Mouse (Mus musculus) lung, postnatal 10 days (tissue): ENCODE measurements around the gene Baz2b.
A peak's percentile ranks its signal among the peaks of the same experiment; 100 is the strongest.

ENCODE experiments used
- DNase-seq: peaks from one replicate; pipeline ENCODE4 v3.0.0; 2021

Gene Baz2b

DNA sequence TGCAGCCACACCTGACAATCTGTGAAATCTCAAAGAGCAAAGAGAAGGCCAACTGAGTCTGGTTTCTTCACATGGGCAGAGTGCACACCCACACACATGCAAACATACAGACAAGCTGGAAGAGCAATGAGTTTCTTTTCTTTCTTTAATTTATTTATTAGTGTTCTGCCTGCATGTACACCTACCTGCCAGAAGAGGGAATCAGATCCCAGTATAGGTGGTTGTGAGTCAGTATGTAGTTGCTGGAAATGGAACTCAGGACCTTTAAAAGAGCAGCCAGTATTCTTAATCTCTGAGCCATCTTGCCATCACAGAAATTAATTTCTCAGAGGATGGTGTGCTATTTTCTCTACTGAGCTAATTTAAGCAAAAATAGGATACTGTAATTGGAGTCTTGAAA lies 164.7 kb downstream of the Baz2b start:
- no peak for DNase-seq

DNA sequence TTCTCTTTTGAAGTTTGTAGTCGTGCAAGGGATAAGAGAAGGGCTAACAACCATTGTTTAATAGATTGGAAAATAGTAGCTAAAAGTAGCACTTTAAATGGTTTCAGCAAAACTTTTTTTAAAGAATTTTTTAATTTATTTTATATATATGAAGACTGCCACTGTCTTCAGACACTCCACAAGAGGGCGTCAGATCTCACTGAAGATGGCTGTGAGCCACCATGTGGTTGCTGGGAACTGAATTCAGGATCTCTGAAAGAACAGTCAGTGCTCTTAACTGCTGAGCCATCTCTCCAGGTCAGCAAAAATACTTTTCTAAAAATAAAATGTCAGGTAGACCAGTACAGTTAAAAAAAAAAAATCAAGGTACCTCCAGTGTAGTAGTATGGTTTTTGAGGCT lies 165.1 kb downstream of the Baz2b start:
- no peak for DNase-seq

DNA sequence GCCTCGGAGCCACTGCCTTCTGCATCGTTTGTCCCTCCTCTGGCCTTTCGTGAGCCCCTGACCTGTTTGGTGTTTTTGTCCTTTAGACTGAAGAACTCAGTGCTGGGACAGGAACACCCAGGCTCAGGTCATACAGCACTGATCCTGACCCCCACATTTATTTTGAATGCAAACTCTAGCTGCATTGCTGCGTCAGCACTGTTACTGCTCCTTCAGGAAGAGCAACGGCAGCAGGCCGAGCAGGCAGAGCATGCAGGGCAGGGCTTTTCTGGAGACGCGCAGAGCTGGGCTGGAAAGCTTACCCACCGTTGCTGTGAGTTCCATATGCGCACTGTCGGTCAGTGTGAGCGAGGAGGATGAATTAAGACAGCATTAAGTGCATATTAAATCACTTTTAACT lies 166.9 kb downstream of the Baz2b start:
- no peak for DNase-seq

DNA sequence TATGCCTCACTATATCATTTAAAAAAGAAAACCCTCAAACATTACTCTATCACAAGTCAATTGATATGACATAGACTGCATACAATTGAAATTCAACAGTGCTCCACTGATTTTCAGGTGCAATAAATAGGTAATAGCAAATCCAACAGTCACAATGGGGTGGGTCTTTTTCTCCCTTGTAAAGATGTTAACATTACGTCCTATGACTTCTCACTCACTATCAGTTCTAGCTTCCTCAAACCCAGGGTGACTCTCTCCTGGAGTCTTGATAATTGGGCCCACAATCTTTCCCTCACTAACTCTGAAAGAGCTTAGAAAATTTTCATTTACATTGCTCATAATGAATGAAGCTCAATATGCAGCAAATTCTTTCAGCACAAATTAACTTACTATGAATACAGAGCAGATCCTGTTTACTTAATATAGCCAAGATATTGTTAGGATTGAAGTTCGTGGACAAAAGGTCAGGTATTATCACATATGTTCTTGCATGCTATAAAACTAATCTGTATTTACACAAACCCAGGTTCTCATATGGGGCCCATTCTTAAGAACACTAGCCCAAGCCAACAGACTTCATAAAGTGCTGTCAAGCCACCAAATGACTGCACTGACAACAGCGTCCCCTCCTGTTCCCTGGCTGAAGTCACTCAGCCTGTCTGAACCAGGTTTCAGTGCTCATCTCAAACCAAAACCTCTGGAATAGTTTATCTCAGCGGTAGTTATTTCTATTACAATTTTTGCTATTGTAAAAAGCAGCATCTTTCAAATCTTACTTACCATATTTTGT lies 168.0 kb downstream of the Baz2b start:
- DNase-seq: no peak

DNA sequence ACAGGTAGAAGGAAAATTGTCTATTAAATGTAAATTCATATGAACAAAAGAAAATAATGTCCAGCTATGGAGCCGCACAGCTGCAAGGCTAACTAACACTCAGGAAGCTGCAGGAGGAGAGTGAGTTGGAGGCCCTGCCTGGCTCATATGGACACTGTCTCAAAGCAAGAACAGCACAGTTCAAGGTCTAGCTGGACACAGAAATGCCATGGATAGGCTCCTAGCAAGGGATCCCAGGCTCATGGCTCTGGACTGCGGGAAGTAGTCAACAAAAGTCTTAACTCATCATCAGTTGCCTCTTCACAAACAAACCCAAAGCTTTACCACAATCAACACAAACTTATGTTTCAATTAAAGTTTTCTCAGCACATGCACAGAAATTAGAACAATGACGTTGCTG lies 169.5 kb downstream of the Baz2b start:
- no peak for DNase-seq

DNA sequence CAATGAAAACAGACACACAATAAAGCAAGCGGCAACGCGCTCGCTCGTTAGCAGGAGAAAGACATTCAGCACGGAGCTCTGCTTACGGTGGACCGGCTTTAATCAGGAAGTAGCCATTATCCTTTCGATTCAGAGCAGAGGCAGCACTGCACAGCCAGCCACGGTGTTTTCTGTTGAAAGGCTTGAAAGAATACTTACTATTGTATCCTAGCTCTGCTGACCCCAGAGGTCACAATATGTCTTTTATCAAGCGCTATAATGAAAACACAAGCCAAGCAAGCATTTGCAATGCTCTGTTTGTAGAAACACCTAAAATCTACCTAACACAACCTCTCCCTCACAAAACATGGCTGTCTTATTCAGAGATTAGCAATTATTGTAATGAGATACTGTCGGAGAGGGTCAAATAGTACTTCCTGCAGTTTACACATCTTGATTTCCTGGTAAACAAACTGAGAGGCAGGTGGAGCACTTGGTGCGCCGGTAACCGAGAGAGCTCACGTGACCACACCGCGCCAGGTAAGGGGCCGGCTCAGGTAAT lies 172.6 kb downstream of the Baz2b start:
- DNase-seq: peak; percentile 24

DNA sequence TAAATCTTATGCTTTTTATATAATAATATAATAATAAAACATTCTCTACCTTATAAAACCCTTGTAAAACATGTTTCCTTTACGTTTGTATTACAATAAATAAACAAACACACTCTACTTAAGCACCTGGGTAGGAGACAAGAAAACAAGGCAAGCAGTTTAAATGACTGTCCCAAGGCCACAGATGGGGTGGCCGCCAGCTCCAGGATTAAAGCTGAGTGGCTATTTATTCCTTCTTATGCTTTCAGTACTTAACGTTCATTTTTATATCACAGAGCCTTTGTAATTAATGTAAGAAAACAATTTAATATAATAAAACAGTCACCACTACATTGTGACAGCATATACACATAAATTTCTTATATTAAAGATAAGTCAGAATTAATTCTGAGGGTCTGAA lies 173.3 kb downstream of the Baz2b start:
- no peak for DNase-seq

DNA sequence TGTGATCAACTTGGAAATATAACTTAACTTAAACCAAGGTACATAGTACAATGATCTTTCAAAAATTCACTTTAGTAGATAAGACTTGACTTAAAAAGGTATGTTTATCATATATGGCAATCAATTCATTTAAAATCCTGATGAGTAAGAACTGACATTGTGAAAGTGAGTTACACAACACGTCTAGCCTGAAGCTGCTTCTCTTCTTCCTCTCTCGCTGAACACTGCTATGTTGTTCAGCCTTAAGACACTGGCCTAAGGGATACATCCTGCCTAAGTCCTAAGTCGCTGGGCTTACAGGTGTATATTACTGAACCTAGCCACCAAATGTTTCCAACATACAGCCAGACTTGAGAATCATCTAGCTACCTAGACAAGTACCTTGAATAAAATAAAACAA lies 178.6 kb downstream of the Baz2b start:
- no peak for DNase-seq

DNA sequence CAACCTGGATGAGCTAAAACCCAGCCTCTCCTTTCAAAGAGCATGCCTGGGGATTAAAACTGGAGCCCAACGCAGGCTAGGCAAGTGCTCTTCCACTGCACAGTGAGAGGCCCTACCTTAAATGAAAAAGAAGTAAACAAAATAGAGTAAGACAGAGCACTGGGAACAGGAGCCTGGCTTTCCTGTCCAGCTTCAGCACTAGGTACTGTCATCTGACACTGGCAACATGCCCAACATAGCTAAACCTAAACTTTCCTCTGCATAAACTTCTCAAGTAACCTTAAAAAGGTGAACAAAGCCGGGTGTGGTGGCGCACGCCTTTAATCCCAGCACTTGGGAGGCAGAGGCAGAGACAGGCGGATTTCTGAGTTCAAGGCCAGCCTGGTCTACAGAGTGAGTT lies 180.6 kb downstream of the Baz2b start:
- DNase-seq: no peak

DNA sequence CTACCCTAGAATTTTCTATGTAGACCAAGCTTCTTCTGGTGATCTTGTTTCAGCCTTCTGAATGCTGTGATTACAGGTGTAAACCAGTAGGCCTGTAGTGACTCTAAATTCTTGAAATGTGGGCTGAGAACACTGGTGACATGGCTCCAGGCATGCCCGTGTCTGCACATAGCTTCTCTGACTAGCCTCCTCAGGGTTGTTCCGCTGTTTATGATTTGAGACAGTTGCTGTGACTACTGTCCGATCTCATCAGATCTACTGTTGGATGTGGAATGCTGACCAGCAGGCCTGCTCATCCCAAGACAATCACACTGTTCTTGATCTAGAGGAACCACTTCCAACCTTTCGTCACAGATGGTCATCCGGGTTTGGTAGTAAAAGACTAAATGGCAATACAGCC lies 182.5 kb downstream of the Baz2b start:
- no peak for DNase-seq

DNA sequence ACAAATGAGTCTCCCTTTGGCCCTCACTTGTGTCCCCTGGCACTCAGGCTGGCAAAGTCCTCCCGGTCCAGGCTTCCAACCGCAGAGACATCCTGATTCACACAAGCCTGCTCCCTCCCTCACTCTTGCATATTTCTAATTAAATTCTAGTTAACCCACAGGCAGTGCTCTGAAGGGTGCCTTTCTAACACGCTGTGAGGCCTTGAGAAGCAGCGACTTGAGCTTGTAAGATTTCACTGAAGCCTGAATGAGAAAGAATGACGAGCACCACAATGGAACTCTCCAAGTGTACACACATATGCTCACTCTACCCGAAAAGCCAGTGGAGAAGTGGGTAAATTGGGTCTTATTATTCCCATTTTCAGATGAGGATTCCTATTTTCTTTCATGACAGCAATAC lies 183.1 kb downstream of the Baz2b start:
- no peak for DNase-seq

DNA sequence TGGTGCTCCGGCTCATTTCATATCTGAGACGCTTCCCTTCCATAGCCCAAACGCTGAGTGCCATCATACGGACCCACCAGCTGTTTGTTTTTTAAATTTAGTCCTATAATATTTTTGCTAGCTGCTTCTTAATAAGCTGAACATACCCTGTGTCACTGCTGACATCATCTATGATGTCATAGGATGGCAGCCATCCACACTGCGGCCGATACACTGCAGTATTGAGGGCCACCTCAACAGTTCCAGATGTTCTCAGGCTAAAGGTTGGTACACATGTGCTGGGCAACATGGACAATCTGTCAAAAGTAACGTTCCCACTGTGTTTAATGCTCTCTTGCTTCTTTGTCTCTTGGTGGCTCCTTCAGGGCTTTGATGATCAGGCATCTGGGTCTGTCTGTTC lies 185.9 kb downstream of the Baz2b start:
- DNase-seq: no peak

DNA sequence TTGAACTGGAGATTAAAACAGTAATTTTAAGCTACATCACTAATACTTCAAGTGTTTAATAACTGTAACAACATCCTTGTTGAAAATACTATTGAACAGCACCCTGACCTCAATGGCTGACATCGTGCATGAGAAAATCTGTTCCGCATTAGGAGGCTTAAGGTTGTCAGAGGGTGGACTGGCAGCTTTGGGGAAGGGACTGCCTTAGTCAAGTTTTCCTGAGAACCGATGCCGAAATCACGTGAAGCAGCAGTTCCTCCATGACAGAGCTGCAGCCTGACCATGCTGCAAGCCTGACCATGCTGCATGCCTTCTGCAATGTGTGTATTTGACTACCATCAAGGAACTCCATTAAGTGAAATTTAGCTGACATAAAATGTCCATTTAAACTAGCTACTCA lies 188.1 kb downstream of the Baz2b start:
- no peak for DNase-seq

DNA sequence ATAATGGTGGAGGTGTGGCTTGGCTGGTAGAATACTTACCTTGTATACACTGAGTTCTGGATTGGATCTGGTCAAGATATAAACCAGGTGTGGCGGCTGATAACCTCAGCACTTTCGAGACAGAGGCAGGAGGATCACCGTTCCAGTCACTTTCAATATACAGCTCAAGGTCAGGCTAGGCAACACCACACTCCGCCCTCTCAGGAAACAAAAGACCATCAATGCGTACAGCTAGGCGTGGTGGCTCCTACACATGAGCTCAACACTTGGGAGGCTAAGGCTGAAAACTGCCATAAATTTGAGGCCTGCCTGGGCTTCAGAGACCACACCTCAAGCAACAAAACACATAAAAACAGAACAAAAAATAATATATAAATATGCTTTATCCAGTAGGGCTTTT lies 188.5 kb downstream of the Baz2b start:
- DNase-seq: no peak

DNA sequence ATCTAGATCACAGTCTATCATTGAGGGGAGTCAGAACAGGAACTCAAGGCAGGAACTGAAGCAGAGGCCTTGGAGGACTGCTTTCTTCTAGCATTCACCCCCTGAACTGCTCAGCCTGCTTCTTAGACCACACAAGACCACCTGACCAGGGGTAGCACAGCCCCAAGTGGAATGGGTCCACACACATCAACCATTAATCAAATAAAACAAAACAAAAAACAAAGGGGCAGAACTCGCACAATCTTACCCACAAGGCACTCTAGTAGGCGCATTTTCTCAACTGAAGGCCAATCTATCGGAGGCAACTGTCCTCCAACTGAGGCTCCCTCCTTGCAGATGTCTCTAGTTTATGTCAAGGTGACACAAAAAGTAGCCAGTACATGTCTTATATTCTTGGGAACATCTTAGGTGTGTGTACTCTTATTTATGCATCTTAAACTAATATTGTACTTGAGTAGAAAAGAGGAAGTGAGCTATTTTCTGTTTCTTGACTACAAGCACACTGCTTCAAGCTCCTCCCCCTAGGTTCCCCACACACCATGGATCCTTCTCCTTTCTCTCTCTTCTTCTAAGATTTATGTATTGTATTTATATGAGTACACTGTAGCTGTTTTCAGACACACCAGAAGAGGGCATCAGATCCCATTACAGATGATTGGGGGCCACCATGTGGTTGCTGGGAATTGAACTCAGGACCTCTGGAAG lies 189.9 kb downstream of the Baz2b start:
- no peak for DNase-seq

DNA sequence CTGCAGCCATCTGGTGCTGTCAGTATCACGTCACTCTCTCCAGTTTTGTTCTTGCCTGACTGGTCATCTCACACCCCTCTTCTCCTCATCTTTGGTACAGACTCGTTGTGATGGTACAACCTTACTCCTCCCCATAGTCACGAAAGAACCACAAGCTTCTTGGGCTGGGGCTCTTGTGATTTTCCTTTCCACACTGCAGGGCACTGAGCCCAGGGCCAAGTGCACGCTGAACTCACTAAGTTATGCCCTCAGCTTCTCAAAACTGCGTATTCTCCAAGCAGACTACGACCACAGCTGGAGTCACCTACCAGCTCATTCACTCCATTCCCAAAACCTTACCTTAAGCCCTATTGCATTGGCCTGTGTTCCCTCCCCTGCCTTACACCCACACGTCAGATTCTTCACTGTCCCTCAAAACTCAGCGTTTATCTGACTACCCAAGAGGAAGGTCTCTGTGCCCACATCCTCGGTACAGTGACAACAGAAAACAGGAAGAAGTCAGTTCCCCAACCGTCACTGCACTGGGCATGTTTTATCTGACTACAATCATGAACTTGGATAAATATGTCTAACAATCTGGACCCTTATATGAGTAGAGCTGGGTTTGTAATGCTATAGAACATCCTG lies 190.7 kb downstream of the Baz2b start:
- DNase-seq: no peak

DNA sequence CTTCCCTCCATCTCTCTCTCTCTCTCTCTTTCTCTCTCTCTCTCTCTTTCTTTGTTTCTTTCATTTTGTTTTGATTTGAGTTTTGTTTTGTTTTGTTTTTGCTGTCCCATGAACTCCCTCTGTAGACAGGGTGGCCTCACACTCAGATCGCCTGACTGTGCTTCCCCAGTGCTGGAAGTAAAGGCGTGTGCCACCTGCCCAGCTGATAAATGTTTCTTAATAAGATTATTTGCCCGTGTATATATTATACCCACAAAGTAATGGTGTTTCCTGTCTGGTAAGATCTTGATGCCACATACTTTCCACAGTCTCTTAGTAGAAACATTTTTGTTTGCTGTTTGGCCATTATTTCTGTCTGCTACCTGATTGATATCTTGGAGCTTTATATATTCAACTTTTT lies 198.1 kb downstream of the Baz2b start:
- DNase-seq: no peak

DNA sequence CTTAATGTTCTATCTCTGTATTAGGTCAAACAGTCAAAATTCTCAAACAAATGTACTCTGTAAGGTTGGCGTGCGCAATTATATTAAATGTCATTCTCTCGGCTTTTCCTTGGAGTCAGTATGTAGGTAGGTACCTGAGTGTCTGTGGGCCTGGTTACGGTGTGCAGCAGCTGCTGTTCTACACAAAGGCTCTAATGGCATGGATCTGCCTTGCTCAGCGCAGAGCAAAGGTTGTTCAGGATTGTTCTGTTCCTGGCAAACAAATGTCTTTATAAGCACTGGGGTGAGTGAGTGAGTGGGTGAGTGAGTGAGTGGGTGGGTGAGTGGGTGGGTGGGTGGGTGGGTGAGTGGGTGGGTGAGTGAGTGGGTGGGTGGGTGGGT lies 206.0 kb downstream of the Baz2b start:
- DNase-seq: no peak

DNA sequence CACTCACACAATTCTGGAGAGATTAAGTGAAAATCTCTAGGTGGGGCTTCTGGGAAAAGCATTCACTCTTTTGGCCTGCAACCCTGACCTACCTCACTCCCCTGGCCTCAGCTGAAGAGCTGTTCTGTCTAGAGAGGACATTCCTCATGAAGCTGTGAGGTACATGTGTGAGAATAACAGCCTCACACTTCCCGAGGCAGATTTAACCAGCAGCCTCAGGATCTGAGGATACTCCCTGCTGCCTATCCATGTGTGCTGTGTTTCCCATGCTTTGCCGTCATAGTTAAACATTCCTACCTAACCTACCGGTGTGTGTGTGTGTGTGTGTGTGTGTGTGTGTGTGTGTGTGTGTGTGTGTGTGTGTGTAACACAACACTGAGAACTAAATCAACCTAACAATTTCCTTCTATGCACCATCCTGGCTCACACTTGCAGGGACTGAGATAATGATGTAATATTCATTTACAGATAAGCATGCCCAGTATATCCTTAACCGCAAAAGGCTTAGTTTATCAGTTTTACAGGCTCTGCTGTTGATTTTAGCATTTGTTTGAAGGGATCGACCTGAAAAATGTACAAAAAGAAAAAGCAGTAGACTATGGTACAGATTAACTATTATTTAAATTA lies 206.5 kb downstream of the Baz2b start:
- DNase-seq: no peak

DNA sequence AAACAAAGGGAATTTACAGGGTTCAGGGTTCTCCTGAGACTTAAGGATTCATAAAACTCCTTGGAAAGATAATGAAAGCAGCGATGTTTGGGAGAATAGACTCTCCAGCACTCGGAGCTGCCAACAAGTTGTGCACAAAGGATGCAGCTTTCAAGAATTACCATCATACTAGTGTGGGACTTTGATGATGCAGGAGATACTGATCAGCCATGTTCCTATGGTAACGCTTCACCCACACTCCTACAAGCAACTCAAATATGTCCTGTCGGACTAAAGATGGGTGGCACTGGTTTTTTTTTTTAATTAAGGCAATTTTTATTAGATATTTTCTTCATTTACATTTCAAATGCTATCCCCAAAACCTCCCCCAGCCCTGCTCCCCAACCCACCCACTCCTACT lies 209.4 kb downstream of the Baz2b start:
- DNase-seq: no peak

DNA sequence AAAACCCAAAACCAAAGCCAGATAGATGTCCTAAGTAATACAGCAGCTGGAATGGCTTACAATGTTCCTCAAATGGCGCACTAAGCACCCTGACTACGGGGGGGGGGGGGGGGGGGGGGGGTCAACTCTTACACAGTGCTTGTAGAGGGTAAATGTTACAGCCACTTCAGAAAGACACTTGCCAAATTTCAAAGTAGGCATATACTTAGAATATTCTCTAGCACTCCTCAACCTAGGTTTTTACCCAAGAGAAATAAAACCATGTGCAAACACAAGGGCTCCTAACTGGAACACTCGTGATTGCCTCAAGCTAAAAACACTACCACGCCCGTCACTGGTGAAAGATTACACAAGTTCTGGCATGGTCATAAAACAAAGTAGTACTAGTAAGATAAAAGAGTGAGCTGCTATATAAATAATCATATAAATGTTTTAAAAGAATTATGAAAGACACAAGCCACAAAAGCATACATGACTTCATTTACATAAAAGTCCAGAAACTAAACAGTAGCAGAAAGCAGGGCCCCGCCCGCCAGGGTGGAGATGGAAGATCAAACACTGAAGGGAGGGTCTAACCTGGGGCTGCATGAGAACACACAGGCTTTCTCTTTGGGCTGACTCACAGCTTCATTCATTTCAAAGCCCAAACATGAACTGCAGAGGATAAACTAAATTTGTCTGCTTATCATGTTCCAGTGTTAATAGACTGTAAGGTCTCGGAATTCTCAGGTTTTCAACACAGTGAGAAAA lies 212.0 kb downstream of the Baz2b start:
- no peak for DNase-seq

DNA sequence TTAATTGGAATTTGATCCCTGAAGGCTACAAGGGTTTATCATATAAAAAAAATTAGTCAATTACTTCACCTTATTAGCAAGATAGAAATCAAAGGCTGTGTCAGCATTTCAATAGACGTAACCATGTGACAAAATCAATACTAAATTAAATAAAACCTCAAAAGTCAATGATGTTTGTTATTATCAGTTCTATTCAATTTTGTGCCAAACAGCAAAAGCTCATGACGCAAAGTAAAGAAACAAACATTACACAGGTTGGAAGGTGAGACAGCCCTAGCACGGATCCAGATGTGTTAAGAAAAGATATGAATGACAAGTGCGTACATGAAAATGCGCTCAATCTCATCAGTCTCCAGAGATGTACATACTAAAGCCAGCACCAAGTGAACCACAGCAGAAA lies 212.7 kb downstream of the Baz2b start:
- no peak for DNase-seq

DNA sequence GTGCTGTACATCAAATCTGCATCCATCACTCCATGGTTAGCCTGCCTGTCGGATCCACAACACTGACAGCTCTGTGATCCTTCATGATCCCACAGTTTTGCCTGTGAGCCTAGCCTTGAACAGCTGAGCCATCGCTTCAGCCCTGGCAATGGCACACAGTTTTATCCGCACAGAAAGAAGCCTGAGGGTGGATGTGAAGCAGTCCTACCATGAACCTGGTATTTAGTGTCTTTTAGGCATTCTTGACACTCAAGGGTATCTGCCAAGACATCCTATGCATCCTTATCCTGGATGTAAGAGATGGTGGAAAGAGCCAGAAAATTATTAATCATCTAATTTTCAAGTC lies 216.5 kb downstream of the Baz2b start:
- no peak for DNase-seq
